Mouse (Mus musculus): ENCODE measurements at regions not wholly inside any gene's neighbourhood (a gene's known extent, or its start where the extent isn't known, plus 50 kb on each side); places are given as distances from the start of the nearest gene placed in this dataset.

- TF ChIP-seq POLR2A (IDR thresholded peaks at IDR 0.05; ENCODE audit: low read depth, low read length), result no peak
- no peak for TF ChIP-seq CTCF (IDR thresholded peaks at IDR 0.05; ENCODE audit: extremely low read depth, insufficient read length, insufficient replicate concordance, low read depth, low read length)
- H3K27me3 ChIP-seq (ENCODE audit: control insufficient read depth, insufficient read depth, low read length), result no peaks in the 10 kb centered on the region
- no peaks in the 10 kb centered on the region for H3K36me3 ChIP-seq (ENCODE audit: control insufficient read depth, insufficient read depth, low read length)
- 63% methylated on average over 3 of the region's 3 CpGs for WGBS
- H3K27ac ChIP-seq (ENCODE audit: insufficient read depth, low read depth, low read length), result no peak overlapping the region
- no peak overlapping the region for H3K4me3 ChIP-seq (ENCODE audit: low read depth, low read length)
- H3K4me1 ChIP-seq (ENCODE audit: control insufficient read depth, insufficient read depth, insufficient read length, low read length), result no peaks in the 10 kb centered on the region
Observed at GRCm38 (mm10) chr13:82265170-82265569, 482.3 kb downstream of the Cetn3 start.

- 77% methylated on average over 2 of the region's 2 CpGs for WGBS
- no peak overlapping the region for H3K27ac ChIP-seq (ENCODE audit: insufficient read depth, low read depth, low read length)
- TF ChIP-seq POLR2A (IDR thresholded peaks at IDR 0.05; ENCODE audit: low read depth, low read length) (no peak), CTCF (IDR thresholded peaks at IDR 0.05; ENCODE audit: extremely low read depth, insufficient read length, insufficient replicate concordance, low read depth, low read length) (no peak)
- H3K27me3 ChIP-seq (ENCODE audit: control insufficient read depth, insufficient read depth, low read length), result no peaks in the 10 kb centered on the region
- H3K36me3 ChIP-seq (ENCODE audit: control insufficient read depth, insufficient read depth, low read length), result no peaks in the 10 kb centered on the region
- H3K4me3 ChIP-seq (ENCODE audit: low read depth, low read length), result no peak overlapping the region
- no peaks in the 10 kb centered on the region for H3K4me1 ChIP-seq (ENCODE audit: control insufficient read depth, insufficient read depth, insufficient read length, low read length)
Observed at GRCm38 (mm10) chr13:82265736-82266135, 482.9 kb downstream of the Cetn3 start.

GRCm38 (mm10) chr13:82274733-82275132 is 491.9 kb downstream of the Cetn3 start:
- no peak overlapping the region for H3K27ac ChIP-seq (ENCODE audit: insufficient read depth, low read depth, low read length)
- no peak overlapping the region for H3K4me3 ChIP-seq (ENCODE audit: low read depth, low read length)
- TF ChIP-seq POLR2A (IDR thresholded peaks at IDR 0.05; ENCODE audit: low read depth, low read length) (no peak), CTCF (IDR thresholded peaks at IDR 0.05; ENCODE audit: extremely low read depth, insufficient read length, insufficient replicate concordance, low read depth, low read length) (no peak)
- no peaks in the 10 kb centered on the region for H3K36me3 ChIP-seq (ENCODE audit: control insufficient read depth, insufficient read depth, low read length)
- H3K27me3 ChIP-seq (ENCODE audit: control insufficient read depth, insufficient read depth, low read length), result no peaks in the 10 kb centered on the region
- H3K4me1 ChIP-seq (ENCODE audit: control insufficient read depth, insufficient read depth, insufficient read length, low read length), result no peaks in the 10 kb centered on the region
- WGBS, result 26% methylated on average over 3 of the region's 3 CpGs

GRCm38 (mm10) chr13:82276001-82276400 is 493.1 kb downstream of the Cetn3 start:
- no peak for TF ChIP-seq POLR2A (IDR thresholded peaks at IDR 0.05; ENCODE audit: low read depth, low read length)
- H3K4me1 ChIP-seq (ENCODE audit: control insufficient read depth, insufficient read depth, insufficient read length, low read length), result no peaks in the 10 kb centered on the region
- WGBS, result 72% methylated on average over 3 of the region's 3 CpGs

GRCm38 (mm10) chr13:82280744-82281143 is 497.9 kb downstream of the Cetn3 start:
- H3K27ac ChIP-seq (ENCODE audit: insufficient read depth, low read depth, low read length), result no peak overlapping the region
- H3K4me3 ChIP-seq (ENCODE audit: low read depth, low read length), result no peak overlapping the region
- 71% methylated on average over 4 of the region's 4 CpGs for WGBS
- no peaks in the 10 kb centered on the region for H3K36me3 ChIP-seq (ENCODE audit: control insufficient read depth, insufficient read depth, low read length)
- TF ChIP-seq CTCF (IDR thresholded peaks at IDR 0.05; ENCODE audit: extremely low read depth, insufficient read length, insufficient replicate concordance, low read depth, low read length) (no peak), POLR2A (IDR thresholded peaks at IDR 0.05; ENCODE audit: low read depth, low read length) (no peak)
- H3K27me3 ChIP-seq (ENCODE audit: control insufficient read depth, insufficient read depth, low read length), result no peaks in the 10 kb centered on the region
- no peaks in the 10 kb centered on the region for H3K4me1 ChIP-seq (ENCODE audit: control insufficient read depth, insufficient read depth, insufficient read length, low read length)

More at GRCm38 (mm10) chr13:82276001-82276400, 493.1 kb downstream of the Cetn3 start:
- Histone ChIP-seq H3K27me3 (ENCODE audit: control insufficient read depth, insufficient read depth, low read length) (no peaks in the 10 kb centered on the region), H3K36me3 (ENCODE audit: control insufficient read depth, insufficient read depth, low read length) (no peaks in the 10 kb centered on the region), H3K27ac (ENCODE audit: insufficient read depth, low read depth, low read length) (no peak overlapping the region), H3K4me3 (ENCODE audit: low read depth, low read length) (no peak overlapping the region)

- WGBS, result 33% methylated on average over 3 of the region's 3 CpGs
- no peaks in the 10 kb centered on the region for H3K4me1 ChIP-seq (ENCODE audit: control insufficient read depth, insufficient read depth, insufficient read length, low read length)
- H3K27ac ChIP-seq (ENCODE audit: insufficient read depth, low read depth, low read length), result no peak overlapping the region
- no peaks in the 10 kb centered on the region for H3K27me3 ChIP-seq (ENCODE audit: control insufficient read depth, insufficient read depth, low read length)
- no peaks in the 10 kb centered on the region for H3K36me3 ChIP-seq (ENCODE audit: control insufficient read depth, insufficient read depth, low read length)
- H3K4me3 ChIP-seq (ENCODE audit: low read depth, low read length), result no peak overlapping the region
- TF ChIP-seq POLR2A (IDR thresholded peaks at IDR 0.05; ENCODE audit: low read depth, low read length) (no peak), CTCF (IDR thresholded peaks at IDR 0.05; ENCODE audit: extremely low read depth, insufficient read length, insufficient replicate concordance, low read depth, low read length) (no peak)
Observed at GRCm38 (mm10) chr13:82295834-82296233, 513.0 kb downstream of the Cetn3 start.

GRCm38 (mm10) chr13:82304227-82304626 is 521.4 kb downstream of the Cetn3 start:
- Histone ChIP-seq H3K27ac (ENCODE audit: insufficient read depth, low read depth, low read length) (no peak overlapping the region), H3K36me3 (ENCODE audit: control insufficient read depth, insufficient read depth, low read length) (no peaks in the 10 kb centered on the region), H3K4me1 (ENCODE audit: control insufficient read depth, insufficient read depth, insufficient read length, low read length) (no peaks in the 10 kb centered on the region), H3K27me3 (ENCODE audit: control insufficient read depth, insufficient read depth, low read length) (no peaks in the 10 kb centered on the region), H3K4me3 (ENCODE audit: low read depth, low read length) (no peak overlapping the region)
- WGBS, result 72% methylated on average over 2 of the region's 2 CpGs
- TF ChIP-seq POLR2A (IDR thresholded peaks at IDR 0.05; ENCODE audit: low read depth, low read length), result no peak

GRCm38 (mm10) chr13:82305076-82305475 is 522.2 kb downstream of the Cetn3 start:
- TF ChIP-seq POLR2A (IDR thresholded peaks at IDR 0.05; ENCODE audit: low read depth, low read length) (no peak), CTCF (IDR thresholded peaks at IDR 0.05; ENCODE audit: extremely low read depth, insufficient read length, insufficient replicate concordance, low read depth, low read length) (no peak)
- Histone ChIP-seq H3K27ac (ENCODE audit: insufficient read depth, low read depth, low read length) (no peak overlapping the region), H3K27me3 (ENCODE audit: control insufficient read depth, insufficient read depth, low read length) (no peaks in the 10 kb centered on the region), H3K4me1 (ENCODE audit: control insufficient read depth, insufficient read depth, insufficient read length, low read length) (no peaks in the 10 kb centered on the region), H3K4me3 (ENCODE audit: low read depth, low read length) (no peak overlapping the region), H3K36me3 (ENCODE audit: control insufficient read depth, insufficient read depth, low read length) (no peaks in the 10 kb centered on the region)
- 61% methylated on average over 6 of the region's 6 CpGs for WGBS
